Mouse (Mus musculus) intestine, embryonic 15.5 days (tissue): Measurements from ENCODE around the gene Eps8l1. TPM values are rescaled to one million over a fixed set of nuclear protein-coding genes. Genes with fewer than 3 reads are reported as not detected.
"Not testable (repeated sequence)": the region's sequence is repeated elsewhere in the genome, so short reads cannot be mapped to it uniquely, and the experiment has no call there.

Experiments used
- ATAC-seq: fragments of 200-750 bp; cut with Nextera tagmentation; 2 replicates; pipeline ENCODE4 v1.8.0; 2017; ENCODE audit warnings: moderate TSS enrichment, moderate library complexity
- H3K27ac ChIP-seq: fragments of 300-500 bp; sonication (generic); 2 replicates; pipeline ENCODE4 v1.5.1; 2015; ENCODE audit warnings: mild to moderate bottlenecking, inconsistent platforms
- H3K27me3 ChIP-seq: fragments of 300-500 bp; sonication (generic); replicated peaks from 2 replicates; pipeline ENCODE4 v1.6.1; 2015; ENCODE audit warnings: inconsistent platforms
- H3K36me3 ChIP-seq: fragments of 300-500 bp; sonication (generic); 2 replicates; pipeline ENCODE4 v1.6.1; 2015; ENCODE audit warnings: inconsistent platforms
- H3K4me1 ChIP-seq: fragments of 300-500 bp; sonication (generic); replicated peaks from 2 replicates; pipeline ENCODE4 v1.6.1; 2015; ENCODE audit warnings: inconsistent platforms
- H3K4me2 ChIP-seq: fragments of 300-500 bp; sonication (generic); replicated peaks from 2 replicates; pipeline ENCODE4 v1.6.1; 2015; ENCODE audit warnings: mild to moderate bottlenecking, inconsistent platforms
- H3K4me3 ChIP-seq: fragments of 300-500 bp; sonication (generic); replicated peaks from 2 replicates; pipeline ENCODE4 v1.5.1; 2015; ENCODE audit warnings: inconsistent platforms
- H3K9ac ChIP-seq: fragments of 300-500 bp; sonication (generic); 2 replicates; pipeline ENCODE4 v1.6.1; 2015; ENCODE audit warnings: inconsistent platforms
- H3K9me3 ChIP-seq: fragments of 300-500 bp; sonication (generic); 2 replicates; pipeline ENCODE4 v1.6.1; 2016; ENCODE audit warnings: inconsistent platforms
- WGBS: fragments of 180-500 bp; shearing (Covaris S2); methylation state at CpG from one replicate; pipeline ENCODE4 v1.1.7; 2015; 5-methylcytosine and 5-hydroxymethylcytosine counted together
- polyA plus RNA-seq: library from polyadenylated mRNA; unstranded; fragments of >200 nt; fragmentation: Nextera tagmentation; extraction: Ambion mirVana; gene quantifications from 2 replicates; pipeline ENCODE4 v1.2.1, GENCODE M21; 2015

Gene Eps8l1
- polyA plus RNA-seq: 3.4 and 3.9 TPM in 2 replicates

GRCm38 (mm10) chr7:4460576-4461434, at the start of gene Eps8l1:
Gene Eps8l1, plus strand, starts transcription at chr7:4460674.
- Histone ChIP-seq H3K4me2 (peak within 1 kb of the TSS; percentile 50), H3K4me1 (peaks cover 8% of the 10 kb centered on the region; the same call in 1 of the 2 replicates), H3K9me3 (no peaks in the 10 kb centered on the region), H3K9ac (no peak within 1 kb of the TSS; the same call in 1 of the 2 replicates), H3K27ac (peak within 1 kb of the TSS; percentile 66), H3K27me3 (no peaks in the 10 kb centered on the region), H3K4me3 (peak within 1 kb of the TSS; percentile 17; the same call in 1 of the 2 replicates), H3K36me3 (no peaks in the 10 kb centered on the region)
- WGBS: 65% methylated on average over 13 of the region's 16 CpGs
- peak; percentile 26 for ATAC-seq

GRCm38 (mm10) chr7:4412406-4412805, 48.1 kb upstream of the Eps8l1 start:
- not testable (repeated sequence) for H3K27ac ChIP-seq, H3K4me3 ChIP-seq, H3K9me3 ChIP-seq, ATAC-seq, H3K36me3 ChIP-seq, H3K27me3 ChIP-seq, H3K9ac ChIP-seq, H3K4me2 ChIP-seq, H3K4me1 ChIP-seq
- WGBS: 97% methylated on average over 15 of the region's 15 CpGs

GRCm38 (mm10) chr7:4419681-4420080, 40.8 kb upstream of the Eps8l1 start:
- Histone ChIP-seq H3K9me3 (no peaks in the 10 kb centered on the region), H3K4me2 (no peak overlapping the region), H3K27me3 (no peaks in the 10 kb centered on the region), H3K36me3 (0 out of 2 replicates have a peak, but pooled peaks cover 2% of the 10 kb centered on the region), H3K27ac (no peak overlapping the region), H3K4me1 (no peaks in the 10 kb centered on the region), H3K4me3 (no peak overlapping the region), H3K9ac (no peak overlapping the region)
- 83% methylated on average over 6 of the region's 6 CpGs for WGBS
- ATAC-seq: no peak

GRCm38 (mm10) chr7:4420230-4420629, 40.2 kb upstream of the Eps8l1 start:
- H3K27ac ChIP-seq: no peak overlapping the region
- H3K9ac ChIP-seq: no peak overlapping the region
- WGBS: 62% methylated on average over 4 of the region's 4 CpGs
- H3K4me2 ChIP-seq: no peak overlapping the region
- no peak overlapping the region for H3K4me3 ChIP-seq
- no peaks in the 10 kb centered on the region for H3K9me3 ChIP-seq
- no peak for ATAC-seq
- 0 out of 2 replicates have a peak, but pooled peaks cover 6% of the 10 kb centered on the region for H3K36me3 ChIP-seq
- H3K27me3 ChIP-seq: no peaks in the 10 kb centered on the region
- H3K4me1 ChIP-seq: no peaks in the 10 kb centered on the region

- WGBS: 70% methylated on average over 7 of the region's 7 CpGs
- H3K9me3 ChIP-seq: no peaks in the 10 kb centered on the region
- no peak overlapping the region for H3K27ac ChIP-seq
- H3K36me3 ChIP-seq: peaks cover 39% of the 10 kb centered on the region
- H3K27me3 ChIP-seq: no peaks in the 10 kb centered on the region
- H3K4me1 ChIP-seq: no peaks in the 10 kb centered on the region
- peak; percentile 93 for ATAC-seq
- H3K4me2 ChIP-seq: no peak overlapping the region
- no peak overlapping the region for H3K4me3 ChIP-seq
- H3K9ac ChIP-seq: no peak overlapping the region
Observed at GRCm38 (mm10) chr7:4427161-4427912, 33.1 kb upstream of the Eps8l1 start.

- peaks cover 47% of the 10 kb centered on the region for H3K36me3 ChIP-seq
- H3K27me3 ChIP-seq: no peaks in the 10 kb centered on the region
- H3K4me2 ChIP-seq: no peak overlapping the region
- no peaks in the 10 kb centered on the region for H3K4me1 ChIP-seq
- H3K4me3 ChIP-seq: no peak overlapping the region
- no peak overlapping the region for H3K27ac ChIP-seq
- H3K9ac ChIP-seq: no peak overlapping the region
- no peak for ATAC-seq
- 96% methylated on average over 9 of the region's 9 CpGs for WGBS
- H3K9me3 ChIP-seq: no peaks in the 10 kb centered on the region
Observed at GRCm38 (mm10) chr7:4430246-4430844, 30.1 kb upstream of the Eps8l1 start.

GRCm38 (mm10) chr7:4431548-4431947, 28.9 kb upstream of the Eps8l1 start:
- H3K36me3 ChIP-seq: peaks cover 49% of the 10 kb centered on the region
- no peak overlapping the region for H3K27ac ChIP-seq
- no peaks in the 10 kb centered on the region for H3K4me1 ChIP-seq
- no peak overlapping the region for H3K4me2 ChIP-seq
- no peak overlapping the region for H3K4me3 ChIP-seq
- no peak overlapping the region for H3K9ac ChIP-seq
- WGBS: 83% methylated on average over 6 of the region's 6 CpGs
- H3K9me3 ChIP-seq: no peaks in the 10 kb centered on the region
- ATAC-seq: no peak
- H3K27me3 ChIP-seq: no peaks in the 10 kb centered on the region

- WGBS: 91% methylated on average over 8 of the region's 8 CpGs
- H3K4me2 ChIP-seq: no peak overlapping the region
Observed at GRCm38 (mm10) chr7:4432026-4432425, 28.4 kb upstream of the Eps8l1 start.

GRCm38 (mm10) chr7:4437721-4438120, 22.8 kb upstream of the Eps8l1 start:
- Histone ChIP-seq H3K36me3 (peaks cover 35% of the 10 kb centered on the region), H3K4me2 (no peak overlapping the region), H3K27ac (no peak overlapping the region), H3K9me3 (no peaks in the 10 kb centered on the region), H3K9ac (no peak overlapping the region), H3K27me3 (no peaks in the 10 kb centered on the region), H3K4me1 (no peaks in the 10 kb centered on the region), H3K4me3 (no peak overlapping the region)
- 91% methylated on average over 2 of the region's 2 CpGs for WGBS
- no peak for ATAC-seq

More at GRCm38 (mm10) chr7:4432026-4432425, 28.4 kb upstream of the Eps8l1 start:
- H3K9me3 ChIP-seq: no peaks in the 10 kb centered on the region
- ATAC-seq: no peak
- H3K27me3 ChIP-seq: no peaks in the 10 kb centered on the region
- H3K4me3 ChIP-seq: no peak overlapping the region
- no peak overlapping the region for H3K9ac ChIP-seq
- no peaks in the 10 kb centered on the region for H3K4me1 ChIP-seq
- H3K27ac ChIP-seq: no peak overlapping the region
- peaks cover 51% of the 10 kb centered on the region for H3K36me3 ChIP-seq

- Histone ChIP-seq H3K4me2 (no peak overlapping the region), H3K27me3 (no peaks in the 10 kb centered on the region), H3K9me3 (no peaks in the 10 kb centered on the region), H3K27ac (no peak overlapping the region), H3K9ac (no peak overlapping the region), H3K4me3 (no peak overlapping the region), H3K36me3 (peaks cover 35% of the 10 kb centered on the region), H3K4me1 (peaks cover 8% of the 10 kb centered on the region; the same call in 1 of the 2 replicates)
- 90% methylated on average over 10 of the region's 10 CpGs for WGBS
- no peak for ATAC-seq
Observed at GRCm38 (mm10) chr7:4440549-4440948, 19.9 kb upstream of the Eps8l1 start.

- peak within 1 kb of the TSS; percentile 85 for H3K27ac ChIP-seq
- H3K27me3 ChIP-seq: no peaks in the 10 kb centered on the region
- H3K9me3 ChIP-seq: no peaks in the 10 kb centered on the region
- H3K4me3 ChIP-seq: peak within 1 kb of the TSS; percentile 82
- H3K4me2 ChIP-seq: peak within 1 kb of the TSS; percentile 67
- H3K9ac ChIP-seq: peak within 1 kb of the TSS; percentile 78
- peak; percentile 98 for ATAC-seq
- H3K4me1 ChIP-seq: peaks cover 8% of the 10 kb centered on the region; the same call in 1 of the 2 replicates
- H3K36me3 ChIP-seq: peaks cover 24% of the 10 kb centered on the region
- WGBS: under 1% methylated on average over 35 of the region's 35 CpGs
Observed at GRCm38 (mm10) chr7:4445216-4445791, 15.2 kb upstream of the Eps8l1 start, which contains the start of gene Rdh13. Gene Rdh13, minus strand, starts transcription at chr7:4445649.
